ENCODE assay signal across 11 mouse cellular contexts in genomic region chrX:137119675-137120423, GRCm38 (mm10). TPM values are rescaled to one million over a fixed set of nuclear protein-coding genes. Genes with fewer than 3 reads are reported as not detected.
DNase-seq lines count a peak whose midpoint lies in the region; ATAC-seq and TF ChIP-seq lines count a peak whose summit lies in the region.
"Had no signal": no experiment of that assay in that cellular context is flagged by ENCODE, and none has a peak within 500 bp of the region (broad histone marks: within the 10 kb centered on the region; RNA-seq: fewer than 3 reads in every experiment).

No protein-coding gene starts in this region.

- H3K27me3 ChIP-seq in heart, embryonic 13.5 days (replicated peaks): peaks cover 84% of the 10 kb centered on the region
- no peaks in the 10 kb centered on the region; the same call in 1 of the 2 replicates for H3K27me3 ChIP-seq in spleen, adult 2 months (ENCODE audit: control insufficient read depth, insufficient read depth, low read length)
- H3K27me3 ChIP-seq in limb, embryonic 15.5 days: peaks cover 73% of the 10 kb centered on the region

- H3K36me3 ChIP-seq in heart, embryonic 13.5 days: no peaks in the 10 kb centered on the region
- H3K36me3 ChIP-seq in spleen, adult 2 months (ENCODE audit: control insufficient read depth, insufficient read depth, low read length): no peaks in the 10 kb centered on the region
- no peaks in the 10 kb centered on the region for H3K36me3 ChIP-seq in limb, embryonic 15.5 days

- no peak overlapping the region for H3K9ac ChIP-seq in heart, embryonic 13.5 days
- H3K9ac ChIP-seq in limb, embryonic 15.5 days: no peak overlapping the region

- 13% methylated on average over 52 of the region's 52 CpGs for WGBS in heart, embryonic 13.5 days
- WGBS in spleen, adult 2 months: 26% methylated on average over 52 of the region's 52 CpGs
- 23% methylated on average over 52 of the region's 52 CpGs for WGBS in limb, embryonic 15.5 days

- H3K4me2 ChIP-seq in heart, embryonic 13.5 days: peak overlapping the region; percentile 63
- H3K4me2 ChIP-seq in limb, embryonic 15.5 days: peak overlapping the region; percentile 38

- no peaks in the 10 kb centered on the region; the same call in 1 of the 2 replicates for H3K9me3 ChIP-seq in heart, embryonic 13.5 days
- no peaks in the 10 kb centered on the region for H3K9me3 ChIP-seq in limb, embryonic 15.5 days

- no peak for DNase-seq in heart, postnatal 36 days
- no peak for DNase-seq in spleen, adult 2 months (ENCODE audit: low read depth in 1 of 2, low spot score in 2 of 2)
- DNase-seq in spleen, postnatal 4 days (ENCODE audit: low spot score in 2 of 2): no peak
- DNase-seq in layer of hippocampus, postnatal 10 days (ENCODE audit: low spot score in 2 of 2): no peak
- DNase-seq: layer of hippocampus, postnatal 36 days; right cerebral cortex, postnatal 14 days had no signal

- no peak for TF ChIP-seq CTCF in spleen, adult 2 months (IDR thresholded peaks at IDR 0.05; ENCODE audit: extremely low read depth, insufficient read depth, insufficient read length, insufficient replicate concordance)

- ATAC-seq in heart, embryonic 13.5 days (ENCODE audit: extremely low read depth, insufficient number of reproducible peaks, low FRiP score, low TSS enrichment): no peak
- ATAC-seq in limb, embryonic 15.5 days (ENCODE audit: insufficient number of reproducible peaks, low FRiP score, low TSS enrichment, low read depth): no peak
- ATAC-seq in activated CD4-positive, CD25-positive, alpha-beta regulatory T cell, adult 4 months: no peak
- no peak for ATAC-seq in CD4-positive, CD25-positive, alpha-beta regulatory T cell, adult 4 months

- H3K4me1 ChIP-seq in heart, embryonic 13.5 days: 0 out of 2 replicates have a peak, but pooled peaks cover 6% of the 10 kb centered on the region
- no peaks in the 10 kb centered on the region; the same call in none of the 2 replicates for H3K4me1 ChIP-seq in spleen, adult 2 months (ENCODE audit: control insufficient read depth, insufficient read depth, insufficient read length)
- peaks cover 20% of the 10 kb centered on the region; the same call in 1 of the 2 replicates for H3K4me1 ChIP-seq in limb, embryonic 15.5 days

- no peak overlapping the region for H3K27ac ChIP-seq in heart, embryonic 13.5 days (replicated peaks)
- H3K27ac ChIP-seq in spleen, adult 2 months (ENCODE audit: insufficient read depth, low read length): no peak overlapping the region
- no peak overlapping the region for H3K27ac ChIP-seq in limb, embryonic 15.5 days

- peak overlapping the region; percentile 38 for H3K4me3 ChIP-seq in heart, embryonic 13.5 days
- peak overlapping the region; percentile 8; the same call in 1 of the 2 replicates for H3K4me3 ChIP-seq in spleen, adult 2 months (ENCODE audit: extremely low read depth, insufficient read depth, insufficient read length)
- peak overlapping the region; percentile 22 for H3K4me3 ChIP-seq in limb, embryonic 15.5 days

- no peak for TF ChIP-seq POLR2A in spleen, adult 2 months (IDR thresholded peaks at IDR 0.05; ENCODE audit: low read depth, low read length)

- intact Hi-C loops in heart, postnatal 36 days (cut with DNase I): no loop called here

RNA-seq across cellular contexts. Expression of gene Esx1, which starts 2.0 kb away (rescaled TPM):
- not detected in 2 replicates for polyA plus RNA-seq in heart, embryonic 13.5 days (2015; fragmentation: Nextera tagmentation; extraction: Ambion mirVana)
- not detected for total RNA-seq in heart, postnatal 36 days (2021)
- polyA plus RNA-seq in spleen, adult 2 months (2012; rRNA removed): not detected in 2 replicates
- not detected in 2 replicates for polyA plus RNA-seq in limb, embryonic 15.5 days (2015; fragmentation: Nextera tagmentation; extraction: Ambion mirVana)
- not detected for polyA plus RNA-seq in activated CD4-positive, CD25-positive, alpha-beta regulatory T cell, adult 4 months (2017; shearing (Covaris generic))
- not detected for total RNA-seq in layer of hippocampus, postnatal 10 days (2021)
- not detected for polyA plus RNA-seq in CD4-positive, CD25-positive, alpha-beta regulatory T cell, adult 4 months (2017; shearing (Covaris generic))
- total RNA-seq: layer of hippocampus, postnatal 36 days had no signal
- polyA plus RNA-seq: brain, embryonic 14.5 days had no signal
